Mouse (Mus musculus): ENCODE results near the gene Trpm8. TPM values are rescaled to one million over a fixed set of nuclear protein-coding genes. Genes with fewer than 3 reads are reported as not detected.

Trpm8 gene
- polyA plus RNA-seq, 1 experiment from 2014 or later = not detected

DNA sequence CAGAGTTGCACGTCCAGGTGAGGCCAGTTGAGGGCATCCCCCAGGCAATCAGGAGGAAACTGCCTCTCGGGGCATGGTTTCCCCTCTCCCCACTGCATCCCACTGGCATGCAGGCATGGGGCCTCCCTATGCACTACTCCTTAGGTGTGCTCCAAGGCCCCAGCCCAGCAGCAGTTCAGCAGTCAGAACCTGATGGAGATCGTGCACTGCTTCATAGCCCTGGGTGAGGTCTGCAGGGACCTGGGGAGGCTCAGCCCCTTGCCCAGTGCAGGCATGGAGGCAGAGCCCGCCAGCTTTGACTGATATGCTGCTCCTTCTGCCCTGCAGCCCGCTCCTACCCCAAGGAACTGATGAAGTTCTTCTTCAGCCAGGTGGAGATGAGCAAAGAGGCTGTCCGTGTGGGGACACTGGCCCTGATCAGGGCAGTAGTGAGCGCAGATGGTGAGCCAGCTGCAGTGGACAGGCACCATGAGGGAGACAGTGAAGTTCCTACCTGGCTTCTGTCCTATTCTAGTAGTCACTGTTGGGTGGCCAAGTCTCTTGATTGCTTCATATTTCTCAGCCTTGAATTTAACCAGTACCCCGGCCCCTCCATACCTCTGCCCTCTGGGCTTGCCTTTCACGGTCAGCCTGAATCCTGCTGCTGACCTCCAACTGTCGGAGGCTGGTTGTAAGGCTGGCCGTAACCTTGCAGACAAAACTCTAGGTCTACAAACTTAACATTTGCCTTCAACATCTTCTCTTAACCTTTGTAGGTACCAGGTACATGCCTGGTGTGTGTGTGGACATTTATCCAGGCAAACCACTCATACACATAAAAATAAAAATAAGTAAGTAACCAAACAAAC, 42.2 kb upstream of the Trpm8 start:
- Histone ChIP-seq H3K9ac (replicated peaks) (no peak overlapping the region), H3K4me1 (no peaks in the 10 kb centered on the region), H3K4me2 (replicated peaks) (no peak overlapping the region), H3K9me3 (peaks cover 97% of the 10 kb centered on the region), H3K4me3 (no peak overlapping the region), H3K27ac (replicated peaks) (no peak overlapping the region), H3K27me3 (no peaks in the 10 kb centered on the region), H3K36me3 (no peaks in the 10 kb centered on the region)
- 63% methylated on average over 11 of the region's 11 CpGs for WGBS
- ATAC-seq (ENCODE audit: low FRiP score, low read depth) = peak; percentile 6

GRCm38 (mm10) chr1:88235894-88236415, 41.5 kb upstream of the Trpm8 start:
- Histone ChIP-seq H3K4me3 (no peak overlapping the region), H3K27ac (replicated peaks) (no peak overlapping the region), H3K4me1 (no peaks in the 10 kb centered on the region), H3K9me3 (peaks cover 97% of the 10 kb centered on the region), H3K36me3 (no peaks in the 10 kb centered on the region), H3K9ac (replicated peaks) (no peak overlapping the region), H3K27me3 (no peaks in the 10 kb centered on the region), H3K4me2 (replicated peaks) (no peak overlapping the region)
- ATAC-seq (ENCODE audit: low FRiP score, low read depth) = no peak
- WGBS = 62% methylated on average over 4 of the region's 4 CpGs

DNA sequence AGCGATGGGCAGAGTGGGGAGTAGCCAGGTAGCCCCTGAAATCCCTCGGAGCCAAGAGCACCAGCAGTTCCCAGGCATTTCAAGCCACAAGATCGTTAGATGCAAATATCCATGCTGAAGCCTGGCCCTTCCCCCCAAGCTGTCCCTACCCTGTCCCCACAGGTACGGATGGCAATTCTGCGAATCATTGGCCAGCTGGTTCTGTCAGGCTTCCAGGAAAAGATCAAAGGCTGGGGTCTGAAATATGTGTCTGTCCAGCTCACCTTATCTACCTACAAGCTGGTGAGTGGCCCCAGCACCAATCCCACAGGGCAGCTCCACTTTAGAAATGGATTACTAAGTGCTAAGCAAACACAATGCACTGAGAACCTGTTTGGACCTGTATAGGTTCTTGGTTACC, 40.1 kb upstream of the Trpm8 start:
- no peak for ATAC-seq (ENCODE audit: low FRiP score, low read depth)
- WGBS = 77% methylated on average over 5 of the region's 5 CpGs
- Histone ChIP-seq H3K27me3 (no peaks in the 10 kb centered on the region), H3K4me3 (no peak overlapping the region), H3K4me2 (replicated peaks) (no peak overlapping the region), H3K27ac (replicated peaks) (no peak overlapping the region), H3K9ac (replicated peaks) (no peak overlapping the region), H3K9me3 (peaks cover 95% of the 10 kb centered on the region), H3K36me3 (no peaks in the 10 kb centered on the region), H3K4me1 (no peaks in the 10 kb centered on the region)

DNA sequence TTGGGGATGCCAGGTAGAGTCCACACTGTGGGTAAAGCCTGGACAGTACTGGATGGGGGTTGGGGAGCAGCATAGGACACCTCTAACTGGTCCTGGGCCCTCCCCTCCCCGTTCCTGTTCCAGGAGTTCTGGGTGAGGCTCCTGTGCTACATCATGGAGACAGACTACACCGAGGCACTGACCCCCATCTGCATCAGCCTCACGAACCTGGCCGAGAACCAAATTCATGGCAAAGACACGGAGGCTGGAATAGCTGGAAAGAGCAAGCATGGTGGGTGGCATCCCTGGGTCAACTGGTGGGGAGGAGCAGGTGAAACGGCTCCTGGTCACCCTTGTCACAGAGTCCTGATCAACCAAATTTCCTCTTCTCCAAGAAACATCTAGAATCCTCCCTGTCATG, 38.7 kb upstream of the Trpm8 start:
- Histone ChIP-seq H3K9ac (replicated peaks) (no peak overlapping the region), H3K27me3 (no peaks in the 10 kb centered on the region), H3K4me1 (no peaks in the 10 kb centered on the region), H3K9me3 (peaks cover 95% of the 10 kb centered on the region), H3K4me2 (replicated peaks) (no peak overlapping the region), H3K36me3 (no peaks in the 10 kb centered on the region), H3K27ac (replicated peaks) (no peak overlapping the region), H3K4me3 (no peak overlapping the region)
- no peak; the same call in 1 of the 2 replicates for ATAC-seq (ENCODE audit: low FRiP score, low read depth)
- 75% methylated on average over 6 of the region's 6 CpGs for whole genome bisulfite sequencing

GRCm38 (mm10) chr1:88240072-88240471, 37.4 kb upstream of the Trpm8 start:
- Histone ChIP-seq H3K36me3 (no peaks in the 10 kb centered on the region), H3K4me1 (no peaks in the 10 kb centered on the region), H3K27ac (replicated peaks) (no peak overlapping the region), H3K4me3 (no peak overlapping the region), H3K9me3 (peaks cover 95% of the 10 kb centered on the region), H3K9ac (replicated peaks) (no peak overlapping the region), H3K27me3 (no peaks in the 10 kb centered on the region), H3K4me2 (replicated peaks) (no peak overlapping the region)
- WGBS = 74% methylated on average over 5 of the region's 5 CpGs
- no peak for ATAC-seq (ENCODE audit: low FRiP score, low read depth)

DNA sequence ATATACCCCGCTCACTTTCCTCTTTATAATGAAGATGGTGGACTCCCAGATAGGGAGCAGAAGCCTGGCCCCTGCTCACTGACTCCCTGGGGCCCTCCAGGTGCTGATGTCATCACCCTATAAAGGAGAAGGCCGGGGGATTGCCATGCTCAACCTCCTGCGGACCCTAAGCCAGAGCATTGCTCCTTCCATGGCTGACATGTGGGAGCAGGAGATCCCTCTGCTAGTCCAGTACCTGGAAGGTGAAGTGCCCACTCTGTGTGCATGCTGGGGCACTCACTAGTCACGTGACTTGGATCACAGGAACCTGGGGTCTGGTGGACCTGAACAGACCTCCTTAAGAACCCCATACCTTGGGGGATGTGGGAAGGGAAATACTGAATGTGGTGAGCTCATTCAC, 36.9 kb upstream of the Trpm8 start:
- Histone ChIP-seq H3K27ac (replicated peaks) (no peak overlapping the region), H3K4me1 (no peaks in the 10 kb centered on the region), H3K9me3 (peaks cover 95% of the 10 kb centered on the region), H3K9ac (replicated peaks) (no peak overlapping the region), H3K27me3 (no peaks in the 10 kb centered on the region), H3K36me3 (no peaks in the 10 kb centered on the region), H3K4me2 (replicated peaks) (no peak overlapping the region), H3K4me3 (no peak overlapping the region)
- peak; percentile 10; the same call in 1 of the 2 replicates for ATAC-seq (ENCODE audit: low FRiP score, low read depth)
- 74% methylated on average over 4 of the region's 4 CpGs for WGBS

- Histone ChIP-seq H3K27ac (replicated peaks) (no peak overlapping the region), H3K36me3 (no peaks in the 10 kb centered on the region), H3K4me1 (no peaks in the 10 kb centered on the region), H3K4me3 (no peak overlapping the region), H3K9ac (replicated peaks) (no peak overlapping the region), H3K27me3 (no peaks in the 10 kb centered on the region), H3K4me2 (replicated peaks) (no peak overlapping the region), H3K9me3 (peaks cover 97% of the 10 kb centered on the region)
- 64% methylated on average over 5 of the region's 5 CpGs for WGBS
- ATAC-seq (ENCODE audit: low FRiP score, low read depth) = no peak
Measured at GRCm38 (mm10) chr1:88243861-88244260, 33.6 kb upstream of the Trpm8 start.

DNA sequence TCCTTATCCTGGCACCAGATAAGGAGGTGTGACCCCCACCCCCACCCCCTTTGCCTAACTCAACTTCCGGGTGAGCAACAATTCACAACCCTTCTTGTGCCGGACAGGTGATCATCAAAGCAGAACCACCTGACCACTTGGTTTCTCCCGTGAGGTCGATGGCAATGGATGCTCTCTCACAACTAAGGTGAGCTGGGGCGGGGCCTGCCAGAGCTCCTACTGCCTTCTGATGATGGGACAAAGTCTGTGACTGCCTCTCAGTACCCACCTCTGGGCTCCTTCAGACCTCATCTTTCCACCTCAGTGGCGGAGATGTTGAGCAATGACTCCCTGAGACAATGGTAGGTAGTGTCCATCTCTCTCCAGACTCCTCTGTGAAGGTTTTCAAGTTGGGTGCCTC, 31.6 kb upstream of the Trpm8 start:
- no peak for ATAC-seq (ENCODE audit: low FRiP score, low read depth)

GRCm38 (mm10) chr1:88246386-88246785, 31.1 kb upstream of the Trpm8 start:
- no peak overlapping the region for H3K9ac ChIP-seq (replicated peaks)
- no peaks in the 10 kb centered on the region for H3K4me1 ChIP-seq
- no peaks in the 10 kb centered on the region for H3K27me3 ChIP-seq
- no peak overlapping the region for H3K27ac ChIP-seq (replicated peaks)
- no peak for ATAC-seq (ENCODE audit: low FRiP score, low read depth)
- WGBS = 46% methylated on average over 6 of the region's 6 CpGs
- H3K4me3 ChIP-seq = no peak overlapping the region
- peaks cover 97% of the 10 kb centered on the region for H3K9me3 ChIP-seq
- H3K4me2 ChIP-seq (replicated peaks) = no peak overlapping the region
- no peaks in the 10 kb centered on the region for H3K36me3 ChIP-seq

More for the DNA sequence above, 31.6 kb upstream of the Trpm8 start:
- Histone ChIP-seq H3K4me3 (no peak overlapping the region), H3K4me1 (no peaks in the 10 kb centered on the region), H3K9me3 (peaks cover 97% of the 10 kb centered on the region), H3K4me2 (replicated peaks) (no peak overlapping the region), H3K27me3 (no peaks in the 10 kb centered on the region), H3K36me3 (no peaks in the 10 kb centered on the region), H3K27ac (replicated peaks) (no peak overlapping the region), H3K9ac (replicated peaks) (no peak overlapping the region)
- 76% methylated on average over 6 of the region's 6 CpGs for WGBS

- Histone ChIP-seq H3K27ac (replicated peaks) (no peak overlapping the region), H3K36me3 (no peaks in the 10 kb centered on the region), H3K4me2 (replicated peaks) (no peak overlapping the region), H3K27me3 (no peaks in the 10 kb centered on the region), H3K9ac (replicated peaks) (no peak overlapping the region), H3K4me3 (no peak overlapping the region), H3K4me1 (no peaks in the 10 kb centered on the region), H3K9me3 (peaks cover 96% of the 10 kb centered on the region)
- 55% methylated on average over 2 of the region's 2 CpGs for WGBS
- no peak for ATAC-seq (ENCODE audit: low FRiP score, low read depth)
Measured at GRCm38 (mm10) chr1:88247660-88248059, 29.8 kb upstream of the Trpm8 start.

DNA sequence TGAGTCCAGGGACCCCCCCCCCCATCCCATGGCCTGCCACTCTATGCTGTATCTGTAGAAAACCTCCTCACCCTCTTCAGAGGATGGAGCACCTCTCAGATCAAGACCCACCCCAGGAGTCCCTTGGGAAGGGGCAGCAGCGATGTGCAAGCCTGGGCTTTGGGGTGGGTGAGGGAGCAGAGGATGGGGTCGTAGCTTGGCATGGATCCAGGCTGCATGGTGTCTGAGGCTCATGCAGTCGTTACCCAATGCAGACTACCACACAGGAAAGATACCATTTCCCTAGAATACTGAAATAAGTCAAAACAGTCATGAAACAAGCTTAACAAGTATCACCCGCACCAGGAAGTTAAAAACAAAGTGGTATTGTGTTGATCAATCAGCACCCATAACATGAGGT, 28.8 kb upstream of the Trpm8 start:
- Histone ChIP-seq H3K4me3 (no peak overlapping the region), H3K4me1 (no peaks in the 10 kb centered on the region), H3K27ac (replicated peaks) (no peak overlapping the region), H3K36me3 (no peaks in the 10 kb centered on the region), H3K4me2 (replicated peaks) (no peak overlapping the region), H3K27me3 (no peaks in the 10 kb centered on the region), H3K9ac (replicated peaks) (no peak overlapping the region), H3K9me3 (peaks cover 96% of the 10 kb centered on the region)
- WGBS = 70% methylated on average over 4 of the region's 4 CpGs
- no peak for ATAC-seq (ENCODE audit: low FRiP score, low read depth)

DNA sequence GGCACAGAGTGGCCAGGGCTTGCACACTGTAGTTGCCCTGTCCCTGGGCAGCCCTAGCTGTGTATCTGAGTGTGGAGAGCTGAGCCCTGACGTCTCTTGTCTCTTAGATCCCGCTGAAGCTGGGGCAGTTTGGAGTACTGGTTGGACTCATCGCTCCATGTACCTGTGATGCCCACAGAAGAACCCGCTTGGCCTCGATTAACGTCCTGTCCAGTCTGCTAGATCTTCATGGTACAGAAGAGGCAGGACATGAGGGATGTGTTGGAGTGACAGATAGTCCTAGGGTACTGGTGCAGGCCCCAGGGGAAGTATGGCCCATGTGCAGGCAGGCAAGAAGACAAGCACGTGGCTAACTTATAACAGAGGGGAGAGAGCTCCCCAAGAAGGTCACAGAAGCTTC, 27.9 kb upstream of the Trpm8 start:
- Histone ChIP-seq H3K4me3 (no peak overlapping the region), H3K27ac (replicated peaks) (no peak overlapping the region), H3K4me2 (replicated peaks) (no peak overlapping the region), H3K36me3 (no peaks in the 10 kb centered on the region), H3K4me1 (no peaks in the 10 kb centered on the region), H3K9me3 (peaks cover 96% of the 10 kb centered on the region), H3K27me3 (no peaks in the 10 kb centered on the region), H3K9ac (replicated peaks) (no peak overlapping the region)
- 77% methylated on average over 7 of the region's 7 CpGs for whole genome bisulfite sequencing
- no peak for ATAC-seq (ENCODE audit: low FRiP score, low read depth)
